Mouse (Mus musculus) forebrain, embryonic 15.5 days (tissue): ENCODE data around the gene Thoc3. TPM values are rescaled to one million over a fixed set of nuclear protein-coding genes. Genes with fewer than 3 reads are reported as not detected.
A peak's percentile ranks its signal among the peaks of the same experiment; 100 is the strongest.

ENCODE experiments used
- ATAC-seq: fragments of 200-750 bp; cut with Nextera tagmentation; replicated peaks from 2 replicates; pipeline ENCODE4 v1.8.0; 2017; ENCODE audit warnings: mild to moderate bottlenecking, moderate TSS enrichment, moderate library complexity
- H3K27ac ChIP-seq: fragments of 300-500 bp; sonication (generic); replicated peaks from 2 replicates; pipeline ENCODE4 v1.5.1; 2015; ENCODE audit warnings: mild to moderate bottlenecking, inconsistent platforms
- H3K27me3 ChIP-seq: fragments of 300-500 bp; sonication (generic); 2 replicates; pipeline ENCODE4 v1.6.1; 2015; ENCODE audit warnings: inconsistent platforms
- H3K36me3 ChIP-seq: fragments of 300-500 bp; sonication (generic); 2 replicates; pipeline ENCODE4 v1.6.1; 2015; ENCODE audit warnings: mild to moderate bottlenecking, inconsistent platforms
- H3K4me1 ChIP-seq: fragments of 300-500 bp; sonication (generic); 2 replicates; pipeline ENCODE4 v1.6.1; 2015; ENCODE audit warnings: inconsistent platforms
- H3K4me2 ChIP-seq: fragments of 300-500 bp; sonication (generic); replicated peaks from 2 replicates; pipeline ENCODE4 v1.6.1; 2015; ENCODE audit warnings: mild to moderate bottlenecking, inconsistent platforms
- H3K4me3 ChIP-seq: fragments of 300-500 bp; sonication (generic); 2 replicates; pipeline ENCODE4 v1.5.1; 2015; ENCODE audit warnings: mild to moderate bottlenecking, inconsistent platforms
- H3K9ac ChIP-seq: fragments of 300-500 bp; sonication (generic); replicated peaks from 2 replicates; pipeline ENCODE4 v1.6.1; 2015; ENCODE audit warnings: mild to moderate bottlenecking, inconsistent platforms
- H3K9me3 ChIP-seq: fragments of 300-500 bp; sonication (generic); 2 replicates; pipeline ENCODE4 v1.6.1; 2016; ENCODE audit warnings: inconsistent platforms
- WGBS: fragments of 180-500 bp; shearing (Covaris S2); methylation state at CpG from one replicate; pipeline ENCODE4 v1.1.7; 2015; ENCODE audit warnings: mixed read lengths; 5-methylcytosine and 5-hydroxymethylcytosine counted together
- polyA plus RNA-seq: library from polyadenylated mRNA; unstranded; fragments of >200 nt; fragmentation: Nextera tagmentation; extraction: Ambion mirVana; gene quantifications from 2 replicates; pipeline ENCODE4 v1.2.1, GENCODE M21; 2015

Gene Thoc3
- polyA plus RNA-seq, 1 experiment from 2014 or later = 93.8 TPM

GRCm38 (mm10) chr13:54479286-54479685 lies 10.6 kb upstream of the Thoc3 start:
- no peaks in the 10 kb centered on the region for H3K4me1 ChIP-seq
- no peak overlapping the region for H3K4me3 ChIP-seq
- no peak overlapping the region for H3K27ac ChIP-seq
- no peak overlapping the region for H3K9ac ChIP-seq
- WGBS = 63% methylated on average over 3 of the region's 3 CpGs
- no peaks in the 10 kb centered on the region for H3K9me3 ChIP-seq
- no peak overlapping the region for H3K4me2 ChIP-seq
- H3K36me3 ChIP-seq = no peaks in the 10 kb centered on the region
- no peak for ATAC-seq
- H3K27me3 ChIP-seq = no peaks in the 10 kb centered on the region

- H3K27ac ChIP-seq = no peak overlapping the region
- H3K9ac ChIP-seq = no peak overlapping the region
- no peaks in the 10 kb centered on the region for H3K9me3 ChIP-seq
- no peak overlapping the region for H3K4me3 ChIP-seq
- H3K4me1 ChIP-seq = no peaks in the 10 kb centered on the region
- no peaks in the 10 kb centered on the region for H3K27me3 ChIP-seq
- no peak for ATAC-seq
- WGBS = 84% methylated on average over 5 of the region's 5 CpGs
- H3K4me2 ChIP-seq = no peak overlapping the region
- H3K36me3 ChIP-seq = no peaks in the 10 kb centered on the region
Measured at GRCm38 (mm10) chr13:54475702-54476101, 7.1 kb upstream of the Thoc3 start.

- H3K4me1 ChIP-seq = no peaks in the 10 kb centered on the region
- WGBS = 75% methylated on average over 2 of the region's 2 CpGs
Measured at GRCm38 (mm10) chr13:54474996-54475395, 6.3 kb upstream of the Thoc3 start.

GRCm38 (mm10) chr13:54471967-54472366 lies 3.3 kb upstream of the Thoc3 start:
- Histone ChIP-seq H3K4me1 (peaks cover 12% of the 10 kb centered on the region), H3K9ac (no peak overlapping the region), H3K27ac (no peak overlapping the region), H3K9me3 (no peaks in the 10 kb centered on the region), H3K4me2 (no peak overlapping the region), H3K27me3 (no peaks in the 10 kb centered on the region), H3K36me3 (peaks cover 5% of the 10 kb centered on the region), H3K4me3 (no peak overlapping the region)
- WGBS = 87% methylated on average over 4 of the region's 4 CpGs
- ATAC-seq = no peak

More at GRCm38 (mm10) chr13:54474996-54475395, 6.3 kb upstream of the Thoc3 start:
- ATAC-seq = no peak
- Histone ChIP-seq H3K27me3 (no peaks in the 10 kb centered on the region), H3K4me3 (no peak overlapping the region), H3K9me3 (no peaks in the 10 kb centered on the region), H3K27ac (no peak overlapping the region), H3K9ac (no peak overlapping the region), H3K4me2 (no peak overlapping the region), H3K36me3 (no peaks in the 10 kb centered on the region)

- no peak overlapping the region for H3K9ac ChIP-seq
- H3K27ac ChIP-seq = no peak overlapping the region
- H3K4me1 ChIP-seq = peaks cover 14% of the 10 kb centered on the region
- no peaks in the 10 kb centered on the region for H3K27me3 ChIP-seq
- H3K36me3 ChIP-seq = peaks cover 35% of the 10 kb centered on the region
- H3K4me2 ChIP-seq = peak overlapping the region; percentile 89
- WGBS = 24% methylated on average over 4 of the region's 4 CpGs
- peak; percentile 72 for ATAC-seq
- H3K4me3 ChIP-seq = peak overlapping the region; percentile 84
- no peaks in the 10 kb centered on the region for H3K9me3 ChIP-seq
Measured at GRCm38 (mm10) chr13:54469012-54469354, 334 bp upstream of the Thoc3 start.

- no peaks in the 10 kb centered on the region for H3K27me3 ChIP-seq
- no peaks in the 10 kb centered on the region for H3K9me3 ChIP-seq
- H3K27ac ChIP-seq = no peak overlapping the region
- no peak overlapping the region for H3K4me2 ChIP-seq
- no peak overlapping the region for H3K9ac ChIP-seq
- 92% methylated on average over 4 of the region's 4 CpGs for WGBS
- no peaks in the 10 kb centered on the region for H3K4me1 ChIP-seq
- ATAC-seq = no peak
- no peak overlapping the region for H3K4me3 ChIP-seq
- H3K36me3 ChIP-seq = peaks cover 79% of the 10 kb centered on the region
Measured at GRCm38 (mm10) chr13:54459282-54459681, 9.4 kb downstream of the Thoc3 start.

- no peaks in the 10 kb centered on the region for H3K9me3 ChIP-seq
- H3K27me3 ChIP-seq = no peaks in the 10 kb centered on the region
- no peaks in the 10 kb centered on the region for H3K4me1 ChIP-seq
- H3K9ac ChIP-seq = no peak overlapping the region
- WGBS = 89% methylated on average over 2 of the region's 2 CpGs
- H3K27ac ChIP-seq = no peak overlapping the region
- H3K4me3 ChIP-seq = no peak overlapping the region
- no peak overlapping the region for H3K4me2 ChIP-seq
- ATAC-seq = no peak
- peaks cover 56% of the 10 kb centered on the region for H3K36me3 ChIP-seq
Measured at GRCm38 (mm10) chr13:54457062-54457461, 11.6 kb downstream of the Thoc3 start.

GRCm38 (mm10) chr13:54447496-54448224 lies 21.0 kb downstream of the Thoc3 start:
- H3K9ac ChIP-seq = no peak overlapping the region
- no peaks in the 10 kb centered on the region for H3K36me3 ChIP-seq
- WGBS = 2% methylated on average over 15 of the region's 15 CpGs
- H3K4me3 ChIP-seq = no peak overlapping the region
- no peaks in the 10 kb centered on the region for H3K9me3 ChIP-seq
- no peaks in the 10 kb centered on the region for H3K27me3 ChIP-seq
- H3K4me2 ChIP-seq = peak overlapping the region; percentile 12
- H3K27ac ChIP-seq = no peak overlapping the region
- ATAC-seq = peak; percentile 43; the same call in 1 of the 2 replicates
- peaks cover 16% of the 10 kb centered on the region for H3K4me1 ChIP-seq

- H3K9me3 ChIP-seq = no peaks in the 10 kb centered on the region
- H3K4me1 ChIP-seq = peaks cover 16% of the 10 kb centered on the region
- H3K4me2 ChIP-seq = 0 out of 2 replicates have a peak overlapping the region, but pooled peaks have one; percentile 19
- 20% methylated on average over 19 of the region's 19 CpGs for WGBS
- no peak overlapping the region for H3K4me3 ChIP-seq
- ATAC-seq = peak; percentile 83
- no peaks in the 10 kb centered on the region for H3K36me3 ChIP-seq
- no peak overlapping the region; the same call in 1 of the 2 replicates for H3K27ac ChIP-seq
- H3K9ac ChIP-seq = no peak overlapping the region
- H3K27me3 ChIP-seq = no peaks in the 10 kb centered on the region
Measured at GRCm38 (mm10) chr13:54446686-54447495, 21.8 kb downstream of the Thoc3 start.

- Histone ChIP-seq H3K36me3 (no peaks in the 10 kb centered on the region), H3K4me2 (no peak overlapping the region), H3K4me1 (peaks cover 16% of the 10 kb centered on the region), H3K27me3 (no peaks in the 10 kb centered on the region), H3K27ac (no peak overlapping the region; the same call in 1 of the 2 replicates), H3K9ac (no peak overlapping the region), H3K4me3 (no peak overlapping the region), H3K9me3 (no peaks in the 10 kb centered on the region)
- WGBS = 61% methylated on average over 3 of the region's 3 CpGs
- ATAC-seq = no peak
Measured at GRCm38 (mm10) chr13:54443693-54444092, 25.0 kb downstream of the Thoc3 start.

- no peak overlapping the region for H3K4me3 ChIP-seq
- ATAC-seq = no peak
- H3K9me3 ChIP-seq = no peaks in the 10 kb centered on the region
- H3K36me3 ChIP-seq = no peaks in the 10 kb centered on the region
- 0 out of 2 replicates have a peak, but pooled peaks cover 3% of the 10 kb centered on the region for H3K4me1 ChIP-seq
- no peak overlapping the region for H3K9ac ChIP-seq
- H3K4me2 ChIP-seq = no peak overlapping the region
- H3K27me3 ChIP-seq = no peaks in the 10 kb centered on the region
- 67% methylated on average over 7 of the region's 7 CpGs for WGBS
- no peak overlapping the region for H3K27ac ChIP-seq
Measured at GRCm38 (mm10) chr13:54439912-54440311, 28.7 kb downstream of the Thoc3 start.

GRCm38 (mm10) chr13:54438814-54439213 lies 29.8 kb downstream of the Thoc3 start:
- Histone ChIP-seq H3K4me1 (0 out of 2 replicates have a peak, but pooled peaks cover under 1% of the 10 kb centered on the region), H3K36me3 (no peaks in the 10 kb centered on the region), H3K9ac (no peak overlapping the region), H3K4me3 (no peak overlapping the region), H3K4me2 (no peak overlapping the region), H3K27ac (no peak overlapping the region), H3K9me3 (no peaks in the 10 kb centered on the region), H3K27me3 (no peaks in the 10 kb centered on the region)
- no peak for ATAC-seq
- WGBS = 77% methylated on average over 3 of the region's 3 CpGs
